Mouse (Mus musculus) heart, embryonic 14.5 days (tissue): ENCODE data around the gene 2310079G19Rik. TPM values are rescaled to one million over a fixed set of nuclear protein-coding genes. Genes with fewer than 3 reads are reported as not detected.

Source experiments
- ATAC-seq: fragments of 200-750 bp; cut with Nextera tagmentation; 2 replicates; pipeline ENCODE4 v1.8.0; 2017; ENCODE audit warnings: low read depth, moderate TSS enrichment; ENCODE audit not compliant: insufficient number of reproducible peaks, insufficient read depth, low FRiP score
- H3K27ac ChIP-seq, 2 experiments: fragments of 200-500 bp in 1 of 2; fragments of 300-500 bp in 1 of 2; sonication (generic) in 1 of 2; replicated peaks in 1 of 2; 2 replicates each; pipeline ENCODE4 v1.5.1; 2012 to 2014; ENCODE audit warnings: low read depth in 2 of 2, low read length in 2 of 2, control low read depth in 1 of 2, mild to moderate bottlenecking in 1 of 2, mixed read lengths in 1 of 2; ENCODE audit not compliant: control insufficient read depth in 1 of 2, insufficient read depth in 1 of 2
- H3K27me3 ChIP-seq: fragments of 300-500 bp; sonication (generic); 2 replicates; pipeline ENCODE4 v1.6.1; 2014; ENCODE audit warnings: mild to moderate bottlenecking, low read length, control low read depth; ENCODE audit not compliant: control insufficient read depth, insufficient read depth
- H3K36me3 ChIP-seq: fragments of 300-500 bp; sonication (generic); 2 replicates; pipeline ENCODE4 v1.6.1; 2014; ENCODE audit warnings: mild to moderate bottlenecking, control low read depth, low read length, mixed read lengths; ENCODE audit not compliant: control insufficient read depth, insufficient read depth
- H3K4me1 ChIP-seq, 2 experiments: fragments of 200-500 bp in 1 of 2; fragments of 300-500 bp in 1 of 2; sonication (generic) in 1 of 2; 2 replicates each; pipeline ENCODE4 v1.6.1; 2012 to 2014; ENCODE audit warnings: low read length in 2 of 2, control low read depth in 1 of 2, mixed read lengths in 1 of 2; ENCODE audit not compliant: control insufficient read depth in 2 of 2, insufficient read depth in 2 of 2
- H3K4me2 ChIP-seq: fragments of 300-500 bp; sonication (generic); 2 replicates; pipeline ENCODE4 v1.6.1; 2014; ENCODE audit warnings: mild to moderate bottlenecking, low read length
- H3K4me3 ChIP-seq, 2 experiments: fragments of 200-500 bp in 1 of 2; fragments of 300-500 bp in 1 of 2; sonication (generic) in 1 of 2; 2 replicates each; pipeline ENCODE4 v1.5.1; 2012 to 2014; ENCODE audit warnings: low read length in 2 of 2, mild to moderate bottlenecking in 2 of 2, control low read depth in 1 of 2, low read depth in 1 of 2, moderate library complexity in 1 of 2; ENCODE audit not compliant: control insufficient read depth in 1 of 2, insufficient read depth in 1 of 2
- H3K9ac ChIP-seq: fragments of 300-500 bp; sonication (generic); 2 replicates; pipeline ENCODE4 v1.6.1; 2014; ENCODE audit warnings: mild to moderate bottlenecking, low read length
- H3K9me3 ChIP-seq: fragments of 300-500 bp; sonication (generic); 2 replicates; pipeline ENCODE4 v1.6.1; 2016; ENCODE audit warnings: low read length, control low read depth; ENCODE audit not compliant: control insufficient read depth
- WGBS: fragments of 180-500 bp; shearing (Covaris S2); extraction: QIAGEN DNeasy Blood & Tissue Kit; methylation state at CpG from one replicate; pipeline ENCODE4 v1.1.7; 2014; 5-methylcytosine and 5-hydroxymethylcytosine counted together
- polyA plus RNA-seq: library from polyadenylated mRNA; unstranded; fragments of >200 nt; fragmentation: Nextera tagmentation; extraction: Ambion mirVana; gene quantifications from 2 replicates; pipeline ENCODE4 v1.2.1, GENCODE M21; 2014

2310079G19Rik gene
- not detected in 2 replicates for polyA plus RNA-seq

DNA sequence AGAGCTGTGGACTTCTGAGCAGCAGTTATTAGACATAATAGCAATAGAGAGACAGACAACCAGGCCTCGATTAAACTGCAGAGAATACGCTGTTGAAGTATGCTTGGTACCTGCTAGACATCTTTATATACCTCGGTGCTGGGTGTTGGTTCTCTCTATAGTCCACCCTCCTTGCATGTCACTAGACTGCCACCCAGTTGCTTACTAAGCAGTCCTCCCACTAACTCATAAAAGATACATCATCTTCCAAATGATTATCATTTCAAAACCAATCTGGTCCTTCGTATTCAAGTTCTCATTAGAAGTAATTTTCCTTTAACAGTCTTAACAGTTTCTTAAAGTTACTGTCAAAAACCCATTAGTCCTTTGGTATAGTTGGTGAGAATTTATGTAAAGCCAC is at the start of gene 2310079G19Rik:
Gene 2310079G19Rik, minus strand, starts transcription at position 101 of the 400 bp plus-strand sequence.
- no peaks in the 10 kb centered on the region for H3K9me3 ChIP-seq
- no peak for ATAC-seq
- H3K9ac ChIP-seq = no peak within 1 kb of the TSS
- no peak within 1 kb of the TSS for H3K27ac ChIP-seq
- H3K4me1 ChIP-seq = no peaks in the 10 kb centered on the region
- no peaks in the 10 kb centered on the region for H3K36me3 ChIP-seq
- 87% methylated on average over 4 of the region's 4 CpGs for whole genome bisulfite sequencing
- H3K27me3 ChIP-seq = no peaks in the 10 kb centered on the region
- H3K4me2 ChIP-seq = no peak within 1 kb of the TSS
- no peak within 1 kb of the TSS for H3K4me3 ChIP-seq

DNA sequence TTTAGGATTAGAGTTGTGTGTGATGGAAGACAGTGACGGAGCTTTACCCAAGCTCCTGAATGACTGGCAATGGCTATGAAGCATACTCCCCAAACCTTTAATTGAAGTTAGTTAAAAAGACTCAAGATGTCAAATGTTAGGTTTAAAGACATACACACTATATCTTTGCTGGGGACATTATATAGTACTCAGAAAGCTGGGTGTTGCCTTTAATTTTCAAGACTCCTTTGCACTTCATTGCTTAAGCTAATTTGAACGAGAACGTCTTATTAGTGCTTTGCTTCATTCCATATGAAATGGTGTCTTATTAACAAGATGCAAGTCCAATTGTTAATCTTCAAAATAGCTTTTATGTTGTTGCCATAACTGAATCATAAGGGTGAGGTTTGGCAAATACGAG is 44.1 kb upstream of the 2310079G19Rik start, which contains the start of gene Krtap27-1:
Gene Krtap27-1, minus strand, starts transcription at position 101 of the 400 bp plus-strand sequence.
- 77% methylated on average over 4 of the region's 4 CpGs for WGBS
- H3K4me2 ChIP-seq = no peak within 1 kb of the TSS

DNA sequence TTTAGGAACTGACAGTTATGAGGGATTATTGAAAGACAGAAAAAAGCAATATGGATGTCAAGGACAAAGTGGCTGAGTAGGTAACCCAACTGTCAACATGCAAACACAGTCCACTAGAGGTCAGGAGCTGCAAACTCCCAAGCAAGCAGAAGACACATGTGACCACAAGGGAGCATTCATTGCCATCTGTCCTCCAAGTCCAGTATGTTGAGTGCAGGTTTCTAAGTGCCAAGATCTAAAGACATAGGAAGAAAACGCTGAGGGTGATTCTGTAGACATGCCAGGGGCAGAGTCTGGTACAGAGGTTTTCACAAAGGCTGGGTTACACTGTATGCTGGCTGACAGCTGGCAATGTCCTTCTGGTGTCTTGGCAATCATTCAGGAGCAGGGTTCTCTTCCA is 30.0 kb upstream of the 2310079G19Rik start:
- ATAC-seq = no peak
- H3K4me1 ChIP-seq = no peaks in the 10 kb centered on the region
- H3K9me3 ChIP-seq = no peaks in the 10 kb centered on the region
- WGBS = 43% methylated on average over 1 of the region's 1 CpGs
- no peak overlapping the region for H3K4me3 ChIP-seq
- no peaks in the 10 kb centered on the region for H3K36me3 ChIP-seq
- no peaks in the 10 kb centered on the region for H3K27me3 ChIP-seq
- H3K4me2 ChIP-seq = no peak overlapping the region
- H3K9ac ChIP-seq = no peak overlapping the region
- H3K27ac ChIP-seq = no peak overlapping the region

More for the DNA sequence above, 44.1 kb upstream of the 2310079G19Rik start, which contains the start of gene Krtap27-1:
- H3K4me1 ChIP-seq = no peaks in the 10 kb centered on the region
- H3K9me3 ChIP-seq = no peaks in the 10 kb centered on the region
- no peak for ATAC-seq
- no peaks in the 10 kb centered on the region for H3K36me3 ChIP-seq
- H3K4me3 ChIP-seq = no peak within 1 kb of the TSS
- no peaks in the 10 kb centered on the region for H3K27me3 ChIP-seq
- no peak within 1 kb of the TSS for H3K9ac ChIP-seq
- H3K27ac ChIP-seq = no peak within 1 kb of the TSS

DNA sequence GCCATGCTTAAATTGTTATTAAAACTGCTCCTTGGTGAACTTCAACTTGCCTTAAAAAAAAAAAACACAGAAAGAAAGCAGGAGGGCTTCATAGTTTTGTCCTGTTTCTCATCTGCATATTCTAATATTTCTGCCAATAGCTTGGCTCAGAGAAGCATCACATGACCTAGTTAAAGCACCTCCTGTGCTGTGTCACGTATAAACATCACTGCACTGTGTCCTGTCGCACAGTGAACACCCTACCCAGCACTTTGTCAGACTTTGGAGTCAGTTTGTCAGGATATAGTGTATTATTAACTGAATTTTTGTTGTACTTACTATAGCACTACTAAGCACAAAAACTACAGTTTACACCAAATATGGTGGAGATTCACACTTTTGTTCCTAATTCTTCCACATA is 24.5 kb upstream of the 2310079G19Rik start:
- WGBS = 56% methylated on average over 2 of the region's 2 CpGs

DNA sequence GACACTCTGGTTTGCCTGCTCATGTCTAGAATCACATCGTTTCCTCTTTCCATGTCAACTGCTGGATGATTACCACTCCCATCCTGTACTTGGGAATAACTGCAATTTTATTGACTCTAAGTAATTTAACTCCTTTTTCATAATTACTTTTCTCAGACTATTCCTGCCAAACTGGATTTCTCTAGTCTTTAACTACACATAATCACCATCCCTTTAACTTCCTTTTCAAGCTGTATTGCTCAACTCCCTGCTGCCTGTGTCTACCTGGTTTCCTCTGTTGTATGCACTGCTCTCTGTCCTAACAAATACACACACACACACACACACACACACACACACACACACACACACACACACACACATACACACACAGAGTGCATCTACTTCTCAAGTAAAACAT is 23.6 kb upstream of the 2310079G19Rik start:
- H3K4me1 ChIP-seq = no peaks in the 10 kb centered on the region
- H3K27me3 ChIP-seq = no peaks in the 10 kb centered on the region
- H3K4me3 ChIP-seq = no peak overlapping the region
- H3K9ac ChIP-seq = no peak overlapping the region
- WGBS = 47% methylated on average over 1 of the region's 1 CpGs
- H3K9me3 ChIP-seq = no peaks in the 10 kb centered on the region
- H3K36me3 ChIP-seq = no peaks in the 10 kb centered on the region
- ATAC-seq = no peak
- H3K27ac ChIP-seq = no peak overlapping the region
- no peak overlapping the region for H3K4me2 ChIP-seq

More for the DNA sequence above, 24.5 kb upstream of the 2310079G19Rik start:
- Histone ChIP-seq H3K4me2 (no peak overlapping the region), H3K4me1 (no peaks in the 10 kb centered on the region), H3K4me3 (no peak overlapping the region), H3K9ac (no peak overlapping the region), H3K36me3 (no peaks in the 10 kb centered on the region), H3K9me3 (no peaks in the 10 kb centered on the region), H3K27me3 (no peaks in the 10 kb centered on the region), H3K27ac (no peak overlapping the region)
- no peak for ATAC-seq

DNA sequence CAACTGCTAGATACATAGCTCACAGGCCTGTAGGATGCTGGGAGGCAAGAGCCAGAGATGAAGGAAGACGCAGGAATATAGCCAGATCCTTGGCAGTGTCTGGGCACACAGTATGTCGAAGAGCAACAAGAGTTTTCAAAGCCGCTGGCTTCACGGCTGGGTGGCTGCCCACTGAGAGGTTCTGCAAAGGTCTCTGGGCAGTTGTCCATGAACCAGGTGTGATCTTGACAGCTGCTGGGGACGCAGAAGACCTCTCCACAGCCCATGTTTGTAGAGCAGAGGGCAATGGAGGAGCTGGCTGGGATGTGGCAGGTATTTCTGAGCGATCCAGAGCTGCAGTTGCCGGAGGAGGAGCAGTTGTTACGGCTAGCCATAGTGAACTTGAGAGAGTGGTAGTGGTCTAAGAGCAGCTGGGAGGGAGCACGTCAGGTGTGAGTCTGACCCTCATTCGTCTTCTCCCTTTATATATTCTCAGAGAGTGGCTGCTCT is 19.9 kb upstream of the 2310079G19Rik start, which contains the start of gene Krtap26-1:
Gene Krtap26-1, minus strand, starts transcription at position 439 of the 489 bp plus-strand sequence.
- no peak for ATAC-seq
- WGBS = 76% methylated on average over 10 of the region's 10 CpGs
- Histone ChIP-seq H3K4me1 (no peaks in the 10 kb centered on the region), H3K4me2 (no peak within 1 kb of the TSS), H3K9ac (no peak within 1 kb of the TSS), H3K4me3 (no peak within 1 kb of the TSS), H3K27ac (no peak within 1 kb of the TSS), H3K36me3 (no peaks in the 10 kb centered on the region), H3K27me3 (no peaks in the 10 kb centered on the region), H3K9me3 (no peaks in the 10 kb centered on the region)

DNA sequence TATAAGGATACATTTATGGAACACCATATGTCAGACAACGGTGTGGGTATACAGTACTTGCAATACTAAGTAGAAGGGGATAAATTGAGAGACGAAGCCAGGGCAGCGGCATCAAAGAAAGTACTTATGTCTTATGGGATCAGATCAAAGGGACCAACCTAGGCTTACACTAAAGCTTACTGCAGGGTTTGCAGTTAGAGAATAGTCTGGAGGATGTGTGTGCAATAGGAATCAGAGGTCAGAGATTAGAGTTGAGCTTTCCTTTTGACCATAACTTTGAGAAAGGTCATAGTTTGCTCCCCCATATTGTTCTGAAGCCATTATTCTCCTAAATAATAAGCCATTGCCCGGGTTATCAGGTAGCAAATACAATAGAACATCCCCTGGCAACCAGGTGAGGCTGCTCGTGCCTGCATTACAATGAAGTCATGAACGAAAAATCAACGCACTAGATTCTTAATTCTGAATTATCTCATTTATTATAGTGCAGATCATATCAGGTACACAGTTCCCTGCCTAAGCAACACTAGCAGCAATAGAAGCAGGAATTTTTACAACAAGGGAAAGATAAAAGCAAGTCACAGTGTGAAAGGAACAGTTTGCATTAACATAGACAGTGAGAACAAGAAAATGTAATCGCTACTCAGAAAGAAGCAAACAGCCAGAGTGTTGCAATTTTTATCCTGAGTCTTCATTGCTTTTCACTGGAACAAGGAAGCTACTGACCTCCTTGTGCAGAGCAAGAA is 19.1 kb upstream of the 2310079G19Rik start:
- Histone ChIP-seq H3K4me1 (no peaks in the 10 kb centered on the region), H3K27me3 (no peaks in the 10 kb centered on the region), H3K4me2 (no peak overlapping the region), H3K9me3 (no peaks in the 10 kb centered on the region), H3K9ac (no peak overlapping the region), H3K36me3 (no peaks in the 10 kb centered on the region), H3K27ac (no peak overlapping the region), H3K4me3 (no peak overlapping the region)
- WGBS = 85% methylated on average over 8 of the region's 8 CpGs
- no peak for ATAC-seq
